In genomic region chr15:60783761-60784160, GRCm38 (mm10) we compare ENCODE assay signal across 31 mouse cellular contexts.
"Had no signal": no experiment of that assay in that cellular context is flagged by ENCODE, and none has a peak within 500 bp of the region (broad histone marks: within the 10 kb centered on the region; RNA-seq: fewer than 3 reads in every experiment).

No protein-coding gene starts in this region.

- H3K9me3 ChIP-seq: limb, embryonic 10.5 days; limb, embryonic 12.5 days; limb, embryonic 13.5 days; limb, embryonic 15.5 days; liver, embryonic 12.5 days; liver, embryonic 13.5 days; liver, embryonic 15.5 days; lung, embryonic 15.5 days; megakaryocyte, embryonic 14.5 days; midbrain, embryonic 10.5 days; midbrain, embryonic 12.5 days; midbrain, embryonic 13.5 days; midbrain, embryonic 15.5 days; neural tube, embryonic 12.5 days had no signal

- ATAC-seq: liver, embryonic 12.5 days; lung, postnatal 0 days; midbrain, embryonic 13.5 days; midbrain, embryonic 15.5 days; midbrain, embryonic 16.5 days had no signal

- H3K27ac ChIP-seq: limb, embryonic 10.5 days; limb, embryonic 12.5 days; limb, embryonic 13.5 days; limb, embryonic 15.5 days; liver, embryonic 12.5 days; liver, embryonic 13.5 days; liver, embryonic 14.5 days; liver, embryonic 15.5 days; lung, embryonic 15.5 days; macrophage; midbrain, embryonic 10.5 days; midbrain, embryonic 12.5 days; midbrain, embryonic 13.5 days; midbrain, embryonic 15.5 days; neural tube, embryonic 12.5 days had no signal

- H3K4me3 ChIP-seq: limb, embryonic 10.5 days; limb, embryonic 12.5 days; limb, embryonic 13.5 days; limb, embryonic 15.5 days; liver, embryonic 12.5 days; liver, embryonic 13.5 days; liver, embryonic 15.5 days; lung, embryonic 15.5 days; megakaryocyte, embryonic 14.5 days; midbrain, embryonic 10.5 days; midbrain, embryonic 12.5 days; midbrain, embryonic 13.5 days; midbrain, embryonic 15.5 days; myocyte; neural tube, embryonic 12.5 days had no signal

- H3K4me2 ChIP-seq: limb, embryonic 12.5 days; limb, embryonic 13.5 days; limb, embryonic 15.5 days; liver, embryonic 11.5 days; liver, embryonic 12.5 days; liver, embryonic 13.5 days; liver, embryonic 15.5 days; lung, embryonic 14.5 days; lung, embryonic 15.5 days; midbrain, embryonic 11.5 days; midbrain, embryonic 12.5 days; midbrain, embryonic 13.5 days; midbrain, embryonic 15.5 days; neural tube, embryonic 12.5 days had no signal

- H3K4me1 ChIP-seq: limb, embryonic 10.5 days; limb, embryonic 12.5 days; limb, embryonic 13.5 days; limb, embryonic 15.5 days; liver, embryonic 12.5 days; liver, embryonic 13.5 days; liver, embryonic 15.5 days; lung, embryonic 15.5 days; megakaryocyte, embryonic 14.5 days; midbrain, embryonic 10.5 days; midbrain, embryonic 12.5 days; midbrain, embryonic 13.5 days; midbrain, embryonic 15.5 days; neural tube, embryonic 12.5 days had no signal

- DNase-seq: left cerebral cortex, postnatal 4 days; liver; liver, embryonic 13.5 days; lung, adult 18-20 months; lung, adult 2 months; lung, embryonic 14.5 days; lung, postnatal 10 days; lung, postnatal 14 days; lung, postnatal 36 days; lung, postnatal 4 days; midbrain, embryonic 14.5 days had no signal

- H3K9ac ChIP-seq: limb, embryonic 12.5 days; limb, embryonic 13.5 days; limb, embryonic 15.5 days; liver, embryonic 12.5 days; liver, embryonic 13.5 days; liver, embryonic 14.5 days; liver, embryonic 15.5 days; lung, embryonic 14.5 days; lung, embryonic 15.5 days; midbrain, embryonic 12.5 days; midbrain, embryonic 13.5 days; midbrain, embryonic 15.5 days; neural tube, embryonic 12.5 days had no signal

- H3K27me3 ChIP-seq: limb, embryonic 12.5 days; limb, embryonic 13.5 days; limb, embryonic 15.5 days; liver, embryonic 12.5 days; liver, embryonic 13.5 days; liver, embryonic 15.5 days; lung, embryonic 15.5 days; megakaryocyte, embryonic 14.5 days; midbrain, embryonic 12.5 days; midbrain, embryonic 13.5 days; midbrain, embryonic 15.5 days; neural tube, embryonic 12.5 days had no signal

- H3K36me3 ChIP-seq: limb, embryonic 10.5 days; limb, embryonic 12.5 days; limb, embryonic 13.5 days; limb, embryonic 15.5 days; liver, embryonic 12.5 days; liver, embryonic 13.5 days; liver, embryonic 15.5 days; lung, embryonic 15.5 days; midbrain, embryonic 10.5 days; midbrain, embryonic 12.5 days; midbrain, embryonic 13.5 days; midbrain, embryonic 15.5 days; neural tube, embryonic 12.5 days had no signal
